Mouse (Mus musculus): ENCODE results near the gene Ccer1. TPM values are rescaled to one million over a fixed set of nuclear protein-coding genes. Genes with fewer than 3 reads are reported as not detected.
"Not testable (repeated sequence)": the region's sequence is repeated elsewhere in the genome, so short reads cannot be mapped to it uniquely, and the experiment has no call there.

Ccer1 gene
- polyA plus RNA-seq, 1 experiment from 2014 or later, result not detected

DNA sequence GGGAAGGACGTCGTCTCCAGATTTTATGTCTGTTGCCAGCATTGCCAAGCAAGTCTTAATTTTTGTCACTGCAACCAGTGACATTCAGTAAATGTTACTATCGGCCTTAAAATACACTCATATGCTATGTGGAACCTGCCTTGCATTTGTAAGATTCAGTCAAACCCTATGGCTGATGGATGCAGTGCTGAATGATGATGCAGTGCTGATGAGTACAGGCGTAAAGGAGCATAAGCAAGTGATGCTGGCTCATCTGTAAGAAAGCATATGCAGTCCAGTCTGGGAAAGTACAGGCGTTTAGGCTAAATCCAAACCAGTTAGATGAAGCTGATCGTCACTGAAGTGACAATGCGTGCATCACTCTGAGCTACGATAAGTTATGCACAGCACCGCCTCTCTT is 29.9 kb downstream of the Ccer1 start:
- Histone ChIP-seq H3K9ac (replicated peaks; ENCODE audit: low read depth, low read length) (no peak overlapping the region), H3K4me1 (ENCODE audit: control insufficient read depth, insufficient read depth, low read length) (no peaks in the 10 kb centered on the region), H3K36me3 (ENCODE audit: control insufficient read depth, insufficient read depth, low read length) (no peaks in the 10 kb centered on the region), H3K4me2 (ENCODE audit: low read depth, low read length) (no peak overlapping the region), H3K4me3 (ENCODE audit: low read depth, low read length) (no peak overlapping the region), H3K27ac (ENCODE audit: low read depth, low read length) (no peak overlapping the region), H3K27me3 (ENCODE audit: control insufficient read depth, insufficient read depth, low read length) (no peaks in the 10 kb centered on the region), H3K9me3 (ENCODE audit: control insufficient read depth, low read length) (no peaks in the 10 kb centered on the region)
- 90% methylated on average over 9 of the region's 9 CpGs for WGBS
- no peak for ATAC-seq (ENCODE audit: low read depth)

DNA sequence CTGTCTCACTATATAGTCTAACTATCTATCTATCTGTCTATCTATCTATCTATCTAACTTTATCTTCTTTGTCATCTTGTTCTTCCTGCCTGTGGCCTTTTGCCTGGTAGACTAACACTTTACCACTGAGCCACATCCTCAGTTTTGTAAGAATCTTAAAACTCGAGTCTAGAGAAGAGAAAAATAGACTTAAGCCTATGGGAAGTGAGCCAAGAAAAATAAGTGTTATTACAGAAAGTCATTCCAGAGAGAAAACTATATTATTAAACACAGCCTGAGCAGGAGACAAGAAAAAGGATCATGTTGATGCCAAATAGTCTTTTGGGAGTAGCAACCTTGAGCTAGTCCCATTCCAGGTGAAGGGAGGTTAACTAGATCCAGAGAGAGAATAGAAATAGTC is 33.1 kb downstream of the Ccer1 start:
- no peaks in the 10 kb centered on the region for H3K9me3 ChIP-seq (ENCODE audit: control insufficient read depth, low read length)
- H3K4me2 ChIP-seq (ENCODE audit: low read depth, low read length), result no peak overlapping the region
- H3K4me3 ChIP-seq (ENCODE audit: low read depth, low read length), result no peak overlapping the region
- H3K27me3 ChIP-seq (ENCODE audit: control insufficient read depth, insufficient read depth, low read length), result no peaks in the 10 kb centered on the region
- no peak for ATAC-seq (ENCODE audit: low read depth)
- H3K36me3 ChIP-seq (ENCODE audit: control insufficient read depth, insufficient read depth, low read length), result no peaks in the 10 kb centered on the region
- WGBS, result 75% methylated on average over 1 of the region's 1 CpGs
- no peak overlapping the region for H3K9ac ChIP-seq (replicated peaks; ENCODE audit: low read depth, low read length)
- H3K27ac ChIP-seq (ENCODE audit: low read depth, low read length), result no peak overlapping the region
- H3K4me1 ChIP-seq (ENCODE audit: control insufficient read depth, insufficient read depth, low read length), result no peaks in the 10 kb centered on the region

DNA sequence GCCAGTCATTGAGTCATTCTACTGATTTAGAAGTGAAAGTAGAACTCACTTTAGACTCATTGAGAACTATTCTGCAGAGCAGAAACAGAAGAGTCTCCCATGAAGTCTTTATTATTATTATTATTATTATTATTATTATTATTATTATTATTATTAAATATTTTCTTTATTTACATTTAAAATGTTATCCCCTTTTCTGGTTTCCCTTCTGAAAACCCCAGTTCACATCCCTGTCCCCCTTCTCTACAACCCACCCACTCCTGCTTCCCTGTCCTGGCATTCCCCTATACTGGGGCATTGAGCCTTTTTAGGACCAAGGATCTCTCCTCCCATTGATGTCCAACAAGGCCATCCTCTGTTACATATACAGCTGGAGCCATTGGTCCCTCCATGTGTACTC is 33.8 kb downstream of the Ccer1 start, which contains the start of gene C030005K15Rik:
TSS of gene C030005K15Rik (minus strand) at position 101 of the 400 bp plus-strand sequence.
- not testable (repeated sequence) for H3K27me3 ChIP-seq (ENCODE audit: control insufficient read depth, insufficient read depth, low read length); H3K27ac ChIP-seq (ENCODE audit: low read depth, low read length); H3K4me2 ChIP-seq (ENCODE audit: low read depth, low read length); H3K4me1 ChIP-seq (ENCODE audit: control insufficient read depth, insufficient read depth, low read length); H3K9ac ChIP-seq (replicated peaks; ENCODE audit: low read depth, low read length); H3K4me3 ChIP-seq (ENCODE audit: low read depth, low read length); H3K9me3 ChIP-seq (ENCODE audit: control insufficient read depth, low read length); H3K36me3 ChIP-seq (ENCODE audit: control insufficient read depth, insufficient read depth, low read length); ATAC-seq (ENCODE audit: low read depth)

Other genes with a start within 250 kb of the Ccer1 start
- 28.5 and 152 TPM in 2 replicates for gene Dcn, start 213.4 kb upstream of the Ccer1 start, polyA plus RNA-seq (2014; fragmentation: Nextera tagmentation; extraction: Ambion mirVana)
- 0.70 and 29.8 TPM in 2 replicates for gene Lum, start 127.9 kb upstream of the Ccer1 start, polyA plus RNA-seq (2014; fragmentation: Nextera tagmentation; extraction: Ambion mirVana)
- gene Kera, start 86.2 kb upstream of the Ccer1 start, polyA plus RNA-seq (2014; fragmentation: Nextera tagmentation; extraction: Ambion mirVana), result not detected in 2 replicates
- 0.15 TPM in 1 of 2 replicates, not detected in the other for gene Epyc, start 49.0 kb upstream of the Ccer1 start, polyA plus RNA-seq (2014; fragmentation: Nextera tagmentation; extraction: Ambion mirVana)
- gene C030005K15Rik, start 33.7 kb downstream of the Ccer1 start, polyA plus RNA-seq (2014; fragmentation: Nextera tagmentation; extraction: Ambion mirVana), result not detected in 2 replicates